Mouse (Mus musculus) gastrocnemius, postnatal 14 days (tissue): ENCODE data around the gene Ctf2. TPM values are rescaled to one million over a fixed set of nuclear protein-coding genes. Genes with fewer than 3 reads are reported as not detected.

Experiments used
- microRNA-seq, 2 experiments: library from miRNA; unstranded; fragments of <30 nt; microRNA quantifications; one replicate each; pipeline ENCODE4 v1.2.0; 2021
- total RNA-seq, 2 experiments: library from RNA; stranded (reverse); gene quantifications; 2 replicates each; pipeline ENCODE4 v1.2.3; 2021

Ctf2 gene
- total RNA-seq, 2 experiments from 2014 or later, result not detected

Small RNA genes within 50 kb of the gene (microRNA-seq; reads per million reads assigned to microRNA genes)
- gene Mir762, result 0 reads per million in 2 experiments

Other genes starting within 250 kb of the Ctf2 start
- 10 to 100 TPM; 45.4 to 46.3 TPM for gene Srcap, start 220.2 kb downstream of the Ctf2 start, total RNA-seq
- gene Gm42715, start 212.6 kb downstream of the Ctf2 start, total RNA-seq, result 1 to 10 TPM; 8.4 to 8.5 TPM
- gene Tmem265, start 170.8 kb downstream of the Ctf2 start, total RNA-seq, result not detected
- 10 to 100 TPM; 10.1 to 10.7 TPM for gene Phkg2, start 158.8 kb downstream of the Ctf2 start, total RNA-seq
- 1 to 10 TPM; 1.8 to 4.5 TPM for gene Ccdc189, start 143.6 kb downstream of the Ctf2 start, total RNA-seq
- 10 to 100 TPM; 24.4 to 28.7 TPM for gene Rnf40, start 143.4 kb downstream of the Ctf2 start, total RNA-seq
- 1 to 10 TPM; 6.7 to 8.3 TPM for gene Zfp629, start 116.4 kb downstream of the Ctf2 start, total RNA-seq
- gene Bcl7c, start 23.2 kb downstream of the Ctf2 start, total RNA-seq, result 10 to 100 TPM; 44.8 to 65.7 TPM
- 10 to 100 TPM; 12.1 to 14.6 TPM for gene Ctf1, start 19.4 kb downstream of the Ctf2 start, total RNA-seq
- 1 to 10 TPM; 2.4 to 3.1 TPM for gene Fbxl19, start 12.4 kb upstream of the Ctf2 start, total RNA-seq
- gene Orai3, start 37.6 kb upstream of the Ctf2 start, total RNA-seq, result 1 to 10 TPM; 8.1 to 9.2 TPM
- 10 to 100 TPM; 15.6 to 17.4 TPM for gene Setd1a, start 44.5 kb upstream of the Ctf2 start, total RNA-seq
- 1 to 10 TPM in 1 of 2 experiments, under 1 TPM in 1; 0.88 to 1.8 TPM for gene Gm49388, start 53.4 kb upstream of the Ctf2 start, total RNA-seq
- gene Hsd3b7, start 68.4 kb upstream of the Ctf2 start, total RNA-seq, result 1 to 10 TPM; 6.9 to 8.1 TPM
- 10 to 100 TPM; 46.9 to 49.9 TPM for gene Stx4a, start 92.1 kb upstream of the Ctf2 start, total RNA-seq
- 1 to 10 TPM; 1.1 to 2.2 TPM for gene Stx1b, start 92.4 kb upstream of the Ctf2 start, total RNA-seq
- 10 to 100 TPM; 13.6 to 13.9 TPM for gene Zfp646, start 144.1 kb upstream of the Ctf2 start, total RNA-seq
- 1 to 10 TPM; 4.6 to 4.9 TPM for gene Zfp668, start 144.7 kb upstream of the Ctf2 start, total RNA-seq
- gene Prss53, start 158.8 kb upstream of the Ctf2 start, total RNA-seq, result 1 to 10 TPM in 1 of 2 experiments, under 1 TPM in 1; 0.90 to 1.1 TPM
- gene Gm21974, start 163.3 kb upstream of the Ctf2 start, total RNA-seq, result not detected
- gene Vkorc1, start 163.5 kb upstream of the Ctf2 start, total RNA-seq, result 10 to 100 TPM; 23.4 to 30.0 TPM
- 100 to 1,000 TPM; 103 to 113 TPM for gene Bckdk, start 171.9 kb upstream of the Ctf2 start, total RNA-seq
- 10 to 100 TPM; 12.5 to 15.2 TPM for gene Kat8, start 180.3 kb upstream of the Ctf2 start, total RNA-seq
- gene Prss8, start 197.9 kb upstream of the Ctf2 start, total RNA-seq, result not detected
- 1 to 10 TPM; 6.5 to 8.2 TPM for gene Prss36, start 214.6 kb upstream of the Ctf2 start, total RNA-seq
- gene Fus, start 235.3 kb upstream of the Ctf2 start, total RNA-seq, result 100 to 1,000 TPM; 111 to 123 TPM